Mouse (Mus musculus): Measurements from ENCODE around the gene Cfb. TPM values are rescaled to one million over a fixed set of nuclear protein-coding genes. Genes with fewer than 3 reads are reported as not detected.
A peak's percentile ranks its signal among the peaks of the same experiment; 100 is the strongest.
"Not testable (repeated sequence)": the region's sequence is repeated elsewhere in the genome, so short reads cannot be mapped to it uniquely, and the experiment has no call there.

Cfb gene
- polyA plus RNA-seq, 1 experiment from 2014 or later: 21.1 TPM

GRCm38 (mm10) chr17:34814818-34815370 is 47.4 kb downstream of the Cfb start:
- no peak for ATAC-seq (replicated peaks; ENCODE audit: low FRiP score, low read depth)
- H3K27ac ChIP-seq: no peak overlapping the region
- WGBS: 78% methylated on average over 7 of the region's 7 CpGs
- no peak for TF ChIP-seq CTCF (IDR thresholded peaks at IDR 0.05; ENCODE audit: low read depth)
- H3K27me3 ChIP-seq (ENCODE audit: insufficient read depth, low read length): no peaks in the 10 kb centered on the region
- no peaks in the 10 kb centered on the region for H3K4me1 ChIP-seq (replicated peaks; ENCODE audit: insufficient read depth, low read length)
- H3K4me3 ChIP-seq (replicated peaks; ENCODE audit: low read depth, low read length): no peak overlapping the region
- no peak for DNase-seq (ENCODE audit: low spot score)
- H3K9ac ChIP-seq (ENCODE audit: low read depth, low read length): no peak overlapping the region
- no peaks in the 10 kb centered on the region for H3K9me3 ChIP-seq (replicated peaks; ENCODE audit: low read length)
- H3K4me2 ChIP-seq (ENCODE audit: low read length): no peak overlapping the region
- no peaks in the 10 kb centered on the region for H3K36me3 ChIP-seq (ENCODE audit: insufficient read depth, low read length)

DNA sequence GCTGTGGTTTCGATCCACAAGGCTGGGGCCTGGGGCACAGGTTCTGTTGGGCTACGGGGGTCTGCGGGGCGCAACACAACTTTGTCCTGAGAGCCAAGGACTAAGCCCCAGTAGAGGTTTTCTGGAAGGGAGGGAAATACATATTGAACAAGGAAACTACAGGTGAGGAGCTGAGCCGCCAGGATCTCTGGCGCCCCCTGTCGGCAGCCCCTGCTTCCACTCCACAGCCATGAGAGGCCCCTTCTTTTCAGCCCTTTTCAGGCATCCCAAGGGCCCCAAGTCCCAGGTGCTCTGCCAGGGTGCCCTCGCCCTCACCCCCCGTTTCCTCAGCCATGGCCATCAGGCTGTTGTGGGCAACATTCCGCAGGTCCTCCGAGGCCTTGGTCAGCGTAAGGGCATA is 48.6 kb downstream of the Cfb start:
- WGBS: 64% methylated on average over 12 of the region's 12 CpGs

DNA sequence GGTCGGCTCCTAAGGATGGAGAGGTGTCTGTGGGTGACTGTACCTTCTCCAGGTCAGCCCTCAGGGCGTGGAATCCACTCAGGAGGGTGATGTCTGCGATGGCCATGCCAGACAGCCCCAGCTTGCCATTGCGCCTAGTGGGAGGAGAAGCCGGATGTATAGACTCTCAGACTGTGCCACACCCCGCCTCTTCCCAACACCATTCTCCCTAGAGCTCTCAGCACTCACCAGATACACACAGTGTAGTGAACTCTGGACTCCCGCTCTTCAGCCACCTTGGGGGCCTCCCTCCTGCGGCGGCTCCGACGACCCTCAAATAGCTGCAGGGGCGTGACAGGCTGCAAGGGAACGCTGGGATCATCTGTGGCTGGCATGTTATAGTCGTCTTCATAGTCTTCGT is 51.0 kb downstream of the Cfb start:
- ATAC-seq (replicated peaks; ENCODE audit: low FRiP score, low read depth): no peak
- no peaks in the 10 kb centered on the region for H3K4me1 ChIP-seq (replicated peaks; ENCODE audit: insufficient read depth, low read length)
- WGBS: 66% methylated on average over 15 of the region's 15 CpGs
- no peak overlapping the region for H3K9ac ChIP-seq (ENCODE audit: low read depth, low read length)
- no peaks in the 10 kb centered on the region for H3K27me3 ChIP-seq (ENCODE audit: insufficient read depth, low read length)
- TF ChIP-seq CTCF (IDR thresholded peaks at IDR 0.05; ENCODE audit: low read depth): no peak
- H3K27ac ChIP-seq: no peak overlapping the region
- no peak overlapping the region for H3K4me2 ChIP-seq (ENCODE audit: low read length)
- no peak for DNase-seq (ENCODE audit: low spot score)
- no peaks in the 10 kb centered on the region for H3K36me3 ChIP-seq (ENCODE audit: insufficient read depth, low read length)
- H3K9me3 ChIP-seq (replicated peaks; ENCODE audit: low read length): no peaks in the 10 kb centered on the region
- no peak overlapping the region for H3K4me3 ChIP-seq (replicated peaks; ENCODE audit: low read depth, low read length)

More for the DNA sequence above, 48.6 kb downstream of the Cfb start:
- not testable (repeated sequence) for H3K4me1 ChIP-seq (replicated peaks; ENCODE audit: insufficient read depth, low read length); H3K4me2 ChIP-seq (ENCODE audit: low read length); ATAC-seq (replicated peaks; ENCODE audit: low FRiP score, low read depth); H3K27me3 ChIP-seq (ENCODE audit: insufficient read depth, low read length); H3K36me3 ChIP-seq (ENCODE audit: insufficient read depth, low read length); H3K9ac ChIP-seq (ENCODE audit: low read depth, low read length); H3K27ac ChIP-seq; H3K9me3 ChIP-seq (replicated peaks; ENCODE audit: low read length); H3K4me3 ChIP-seq (replicated peaks; ENCODE audit: low read depth, low read length)
- peak; percentile 16 for DNase-seq (ENCODE audit: low spot score)
- peak; percentile 61 for TF ChIP-seq CTCF (IDR thresholded peaks at IDR 0.05; ENCODE audit: low read depth)

DNA sequence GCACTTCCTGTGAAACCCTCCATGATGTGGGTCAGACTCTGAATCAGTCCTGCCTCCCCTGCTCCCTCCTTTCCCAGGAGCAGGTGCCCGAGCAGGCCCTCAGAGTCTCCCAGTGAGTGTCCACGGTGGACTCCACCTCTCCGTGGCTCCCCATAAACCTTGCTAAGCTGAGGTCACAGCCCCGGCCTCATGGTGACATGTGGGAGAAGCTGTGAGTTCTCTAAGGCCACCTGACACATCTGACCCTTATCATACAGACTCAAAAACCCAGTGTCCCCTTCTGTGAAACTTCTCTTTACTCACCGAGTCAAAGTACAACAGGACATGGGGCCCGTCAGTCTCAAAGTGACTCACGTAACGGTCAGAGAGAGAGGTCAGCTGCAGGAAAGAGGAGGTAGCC is 51.5 kb downstream of the Cfb start:
- not testable (repeated sequence) for H3K9me3 ChIP-seq (replicated peaks; ENCODE audit: low read length); H3K4me1 ChIP-seq (replicated peaks; ENCODE audit: insufficient read depth, low read length); H3K9ac ChIP-seq (ENCODE audit: low read depth, low read length); DNase-seq (ENCODE audit: low spot score); H3K4me3 ChIP-seq (replicated peaks; ENCODE audit: low read depth, low read length); H3K36me3 ChIP-seq (ENCODE audit: insufficient read depth, low read length); H3K27me3 ChIP-seq (ENCODE audit: insufficient read depth, low read length); H3K4me2 ChIP-seq (ENCODE audit: low read length); H3K27ac ChIP-seq; ATAC-seq (replicated peaks; ENCODE audit: low FRiP score, low read depth)
- 68% methylated on average over 8 of the region's 8 CpGs for WGBS

GRCm38 (mm10) chr17:34810411-34810810 is 51.9 kb downstream of the Cfb start:
- H3K9me3 ChIP-seq (replicated peaks; ENCODE audit: low read length); H3K27me3 ChIP-seq (ENCODE audit: insufficient read depth, low read length); H3K4me1 ChIP-seq (replicated peaks; ENCODE audit: insufficient read depth, low read length); H3K36me3 ChIP-seq (ENCODE audit: insufficient read depth, low read length); H3K9ac ChIP-seq (ENCODE audit: low read depth, low read length); ATAC-seq (replicated peaks; ENCODE audit: low FRiP score, low read depth); H3K4me3 ChIP-seq (replicated peaks; ENCODE audit: low read depth, low read length); DNase-seq (ENCODE audit: low spot score); H3K4me2 ChIP-seq (ENCODE audit: low read length); H3K27ac ChIP-seq: not testable (repeated sequence)
- 85% methylated on average over 5 of the region's 5 CpGs for WGBS

DNA sequence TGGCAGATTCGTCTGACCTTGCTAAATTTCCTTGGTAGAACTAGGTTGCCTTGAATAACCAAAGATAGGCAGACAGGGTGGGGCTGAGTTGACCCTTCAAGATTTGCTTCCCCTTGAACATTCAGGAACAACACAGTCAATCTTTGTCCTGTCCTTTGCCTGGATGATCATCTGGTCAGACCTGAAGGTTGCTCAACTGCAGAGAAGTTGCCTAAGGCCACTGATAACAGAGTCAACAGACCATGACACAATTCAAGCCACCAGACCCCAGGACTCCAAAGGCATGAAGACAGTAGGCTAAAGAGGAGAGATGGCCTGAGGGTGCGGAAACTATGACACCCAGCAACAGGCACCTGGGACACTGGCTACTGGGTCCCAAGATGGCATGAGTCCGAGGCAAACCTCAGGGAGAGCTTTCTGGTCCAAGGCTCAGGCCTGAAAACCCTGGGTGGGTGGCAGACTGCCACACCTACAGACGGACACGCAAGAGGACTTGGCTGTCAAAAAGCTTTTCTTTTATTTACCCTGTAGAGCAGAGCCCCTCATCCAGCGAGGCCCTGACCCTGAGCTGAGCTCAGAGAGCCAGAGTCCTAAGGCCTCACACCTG is 53.6 kb downstream of the Cfb start:
- Histone ChIP-seq H3K36me3 (ENCODE audit: insufficient read depth, low read length) (no peaks in the 10 kb centered on the region), H3K9ac (ENCODE audit: low read depth, low read length) (no peak overlapping the region), H3K4me2 (ENCODE audit: low read length) (no peak overlapping the region), H3K27ac (no peak overlapping the region), H3K9me3 (replicated peaks; ENCODE audit: low read length) (no peaks in the 10 kb centered on the region), H3K4me1 (replicated peaks; ENCODE audit: insufficient read depth, low read length) (no peaks in the 10 kb centered on the region), H3K27me3 (ENCODE audit: insufficient read depth, low read length) (no peaks in the 10 kb centered on the region), H3K4me3 (replicated peaks; ENCODE audit: low read depth, low read length) (no peak overlapping the region)
- 81% methylated on average over 6 of the region's 6 CpGs for WGBS
- no peak for DNase-seq (ENCODE audit: low spot score)
- no peak for ATAC-seq (replicated peaks; ENCODE audit: low FRiP score, low read depth)
- TF ChIP-seq CTCF (IDR thresholded peaks at IDR 0.05; ENCODE audit: low read depth): no peak

DNA sequence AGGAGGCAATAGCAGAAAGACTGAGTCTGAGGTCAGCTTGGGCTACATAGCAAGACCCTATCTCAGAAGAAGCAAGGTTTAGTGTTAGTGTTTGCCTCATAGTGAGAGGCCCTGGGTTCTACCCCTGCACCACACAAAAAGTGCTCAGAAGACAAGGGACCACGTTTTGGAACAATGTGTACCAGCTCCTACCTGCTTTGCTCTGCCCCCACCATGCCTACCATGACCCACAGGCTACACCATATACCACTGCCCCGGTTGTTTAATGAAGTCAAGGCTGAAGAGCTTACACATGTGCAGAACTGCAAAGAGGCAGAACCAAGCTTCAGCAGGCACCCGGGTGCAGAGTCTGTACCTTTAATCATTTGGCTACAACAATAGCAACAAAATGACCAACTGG is 55.1 kb downstream of the Cfb start:
- TF ChIP-seq CTCF (IDR thresholded peaks at IDR 0.05; ENCODE audit: low read depth): no peak
- Histone ChIP-seq H3K4me3 (replicated peaks; ENCODE audit: low read depth, low read length) (no peak overlapping the region), H3K36me3 (ENCODE audit: insufficient read depth, low read length) (no peaks in the 10 kb centered on the region), H3K4me1 (replicated peaks; ENCODE audit: insufficient read depth, low read length) (no peaks in the 10 kb centered on the region), H3K4me2 (ENCODE audit: low read length) (no peak overlapping the region), H3K27me3 (ENCODE audit: insufficient read depth, low read length) (no peaks in the 10 kb centered on the region), H3K27ac (no peak overlapping the region), H3K9ac (ENCODE audit: low read depth, low read length) (no peak overlapping the region), H3K9me3 (replicated peaks; ENCODE audit: low read length) (no peaks in the 10 kb centered on the region)
- DNase-seq (ENCODE audit: low spot score) (no peak), ATAC-seq (replicated peaks; ENCODE audit: low FRiP score, low read depth) (no peak)
- WGBS: 71% methylated on average over 3 of the region's 3 CpGs

Small RNA genes lying within 50 kb of the gene (microRNA-seq; reads per million reads assigned to microRNA genes)
- not detected for gene Mir6970
- 3.2 reads per million, percentile 8 among the genes with 10 or more reads in this experiment for gene Mir6971
- not detected for gene Mir6972

Other genes starting within 250 kb of the Cfb start
- 5.9 and 6.6 TPM in 2 replicates for gene Egfl8, start 246.5 kb downstream of the Cfb start, polyA plus RNA-seq (2015; fragmentation: Nextera tagmentation; extraction: Ambion mirVana)
- 62.9 and 65.5 TPM in 2 replicates for gene Ppt2, start 234.0 kb downstream of the Cfb start, polyA plus RNA-seq (2015; fragmentation: Nextera tagmentation; extraction: Ambion mirVana)
- 0.36 and 0.55 TPM in 2 replicates for gene Prrt1, start 233.0 kb downstream of the Cfb start, polyA plus RNA-seq (2015; fragmentation: Nextera tagmentation; extraction: Ambion mirVana)
- 16.4 and 18.6 TPM in 2 replicates for gene Fkbpl, start 217.8 kb downstream of the Cfb start, polyA plus RNA-seq (2015; fragmentation: Nextera tagmentation; extraction: Ambion mirVana)
- gene Atf6b, start 215.4 kb downstream of the Cfb start, polyA plus RNA-seq (2015; fragmentation: Nextera tagmentation; extraction: Ambion mirVana): 62.0 and 65.8 TPM in 2 replicates
- gene Tnxb, start 192.0 kb downstream of the Cfb start, polyA plus RNA-seq (2015; fragmentation: Nextera tagmentation; extraction: Ambion mirVana): 0.19 and 0.26 TPM in 2 replicates
- 0.22 and 0.41 TPM in 2 replicates for gene C4b, start 118.6 kb downstream of the Cfb start, polyA plus RNA-seq (2015; fragmentation: Nextera tagmentation; extraction: Ambion mirVana)
- gene Cyp21a1, start 58.0 kb downstream of the Cfb start, polyA plus RNA-seq (2015; fragmentation: Nextera tagmentation; extraction: Ambion mirVana): 0.13 and 0.20 TPM in 2 replicates
- gene Stk19, start 25.6 kb downstream of the Cfb start, polyA plus RNA-seq (2015; fragmentation: Nextera tagmentation; extraction: Ambion mirVana): 30.3 and 30.8 TPM in 2 replicates
- 48.2 and 49.7 TPM in 2 replicates for gene Dxo, start 25.5 kb downstream of the Cfb start, polyA plus RNA-seq (2015; fragmentation: Nextera tagmentation; extraction: Ambion mirVana)
- gene Skiv2l, start 12.3 kb downstream of the Cfb start, polyA plus RNA-seq (2015; fragmentation: Nextera tagmentation; extraction: Ambion mirVana): 36.8 and 37.3 TPM in 2 replicates
- gene Nelfe, start 12.1 kb downstream of the Cfb start, polyA plus RNA-seq (2015; fragmentation: Nextera tagmentation; extraction: Ambion mirVana): 73.5 and 79.5 TPM in 2 replicates
- gene Zbtb12, start 17.0 kb upstream of the Cfb start, polyA plus RNA-seq (2015; fragmentation: Nextera tagmentation; extraction: Ambion mirVana): 2.3 and 3.4 TPM in 2 replicates
- not detected in 2 replicates for gene Gm20547, start 19.5 kb upstream of the Cfb start, polyA plus RNA-seq (2015; fragmentation: Nextera tagmentation; extraction: Ambion mirVana)
- 7.0 and 7.4 TPM in 2 replicates for gene C2, start 35.7 kb upstream of the Cfb start, polyA plus RNA-seq (2015; fragmentation: Nextera tagmentation; extraction: Ambion mirVana)
- 44.1 and 49.1 TPM in 2 replicates for gene Ehmt2, start 36.0 kb upstream of the Cfb start, polyA plus RNA-seq (2015; fragmentation: Nextera tagmentation; extraction: Ambion mirVana)
- gene Slc44a4, start 51.9 kb upstream of the Cfb start, polyA plus RNA-seq (2015; fragmentation: Nextera tagmentation; extraction: Ambion mirVana): 24.2 and 27.3 TPM in 2 replicates
- 92.0 and 101 TPM in 2 replicates for gene Neu1, start 68.7 kb upstream of the Cfb start, polyA plus RNA-seq (2015; fragmentation: Nextera tagmentation; extraction: Ambion mirVana)
- 2.2 and 2.6 TPM in 2 replicates for gene Hspa1b, start 96.7 kb upstream of the Cfb start, polyA plus RNA-seq (2015; fragmentation: Nextera tagmentation; extraction: Ambion mirVana)
- not detected in 2 replicates for gene Gm20481, start 107.4 kb upstream of the Cfb start, polyA plus RNA-seq (2015; fragmentation: Nextera tagmentation; extraction: Ambion mirVana)
- 22.4 and 23.5 TPM in 2 replicates for gene Hspa1a, start 109.6 kb upstream of the Cfb start, polyA plus RNA-seq (2015; fragmentation: Nextera tagmentation; extraction: Ambion mirVana)
- gene Hspa1l, start 110.2 kb upstream of the Cfb start, polyA plus RNA-seq (2015; fragmentation: Nextera tagmentation; extraction: Ambion mirVana): 0.54 and 0.72 TPM in 2 replicates
- gene Lsm2, start 119.3 kb upstream of the Cfb start, polyA plus RNA-seq (2015; fragmentation: Nextera tagmentation; extraction: Ambion mirVana): 133 and 141 TPM in 2 replicates
- gene Vars, start 138.5 kb upstream of the Cfb start, polyA plus RNA-seq (2015; fragmentation: Nextera tagmentation; extraction: Ambion mirVana): 61.3 and 63.3 TPM in 2 replicates
- 0.16 and 0.20 TPM in 2 replicates for gene Vwa7, start 154.1 kb upstream of the Cfb start, polyA plus RNA-seq (2015; fragmentation: Nextera tagmentation; extraction: Ambion mirVana)
- gene Sapcd1, start 165.5 kb upstream of the Cfb start, polyA plus RNA-seq (2015; fragmentation: Nextera tagmentation; extraction: Ambion mirVana): 2.3 and 3.7 TPM in 2 replicates
- 2.7 and 3.0 TPM in 2 replicates for gene Msh5, start 184.2 kb upstream of the Cfb start, polyA plus RNA-seq (2015; fragmentation: Nextera tagmentation; extraction: Ambion mirVana)
- gene Clic1, start 187.4 kb upstream of the Cfb start, polyA plus RNA-seq (2015; fragmentation: Nextera tagmentation; extraction: Ambion mirVana): 266 and 282 TPM in 2 replicates
- 227 and 244 TPM in 2 replicates for gene Ddah2, start 196.5 kb upstream of the Cfb start, polyA plus RNA-seq (2015; fragmentation: Nextera tagmentation; extraction: Ambion mirVana)
- gene Ly6g6c, start 202.9 kb upstream of the Cfb start, polyA plus RNA-seq (2015; fragmentation: Nextera tagmentation; extraction: Ambion mirVana): not detected in 2 replicates
- gene Mpig6b, start 203.7 kb upstream of the Cfb start, polyA plus RNA-seq (2015; fragmentation: Nextera tagmentation; extraction: Ambion mirVana): 0.36 and 0.45 TPM in 2 replicates
- gene Ly6g6e, start 214.4 kb upstream of the Cfb start, polyA plus RNA-seq (2015; fragmentation: Nextera tagmentation; extraction: Ambion mirVana): 1.3 and 1.6 TPM in 2 replicates
- 7.6 and 7.8 TPM in 2 replicates for gene Ly6g6d, start 215.5 kb upstream of the Cfb start, polyA plus RNA-seq (2015; fragmentation: Nextera tagmentation; extraction: Ambion mirVana)
- not detected in 2 replicates for gene Ly6g6f, start 223.1 kb upstream of the Cfb start, polyA plus RNA-seq (2015; fragmentation: Nextera tagmentation; extraction: Ambion mirVana)
- gene Abhd16a, start 226.7 kb upstream of the Cfb start, polyA plus RNA-seq (2015; fragmentation: Nextera tagmentation; extraction: Ambion mirVana): 109 and 113 TPM in 2 replicates
- not detected in 2 replicates for gene Ly6g5c, start 245.8 kb upstream of the Cfb start, polyA plus RNA-seq (2015; fragmentation: Nextera tagmentation; extraction: Ambion mirVana)

Measured in kidney, postnatal 0 days (tissue).